Mouse (Mus musculus): Measurements from ENCODE around the gene Dennd6a. TPM values are rescaled to one million over a fixed set of nuclear protein-coding genes. Genes with fewer than 3 reads are reported as not detected.

Gene Dennd6a
- polyA plus RNA-seq, 1 experiment from 2014 or later, result 28.5 TPM

GRCm38 (mm10) chr14:26534757-26535479, 38.7 kb upstream of the Dennd6a start, which contains the start of gene Slmap:
Gene Slmap (minus strand): TSS chr14:26534931.
- peak; percentile 100 for DNase-seq (ENCODE audit: low spot score)
- Histone ChIP-seq H3K4me1 (ENCODE audit: control insufficient read depth, insufficient read depth, low read length) (peaks cover 24% of the 10 kb centered on the region), H3K9me3 (ENCODE audit: control insufficient read depth, low read length) (no peaks in the 10 kb centered on the region), H3K27ac (replicated peaks; ENCODE audit: low read depth, low read length) (peak within 1 kb of the TSS; percentile 68), H3K4me3 (ENCODE audit: low read depth, low read length) (peak within 1 kb of the TSS; percentile 86), H3K4me2 (ENCODE audit: low read depth, low read length) (peak within 1 kb of the TSS; percentile 69), H3K9ac (ENCODE audit: low read depth, low read length) (peak within 1 kb of the TSS; percentile 86), H3K27me3 (replicated peaks; ENCODE audit: control insufficient read depth, insufficient read depth, low read length) (no peaks in the 10 kb centered on the region), H3K36me3 (ENCODE audit: control insufficient read depth, insufficient read depth, low read length) (0 out of 2 replicates have a peak, but pooled peaks cover 4% of the 10 kb centered on the region)
- ATAC-seq (ENCODE audit: low read depth), result peak; percentile 97
- 20% methylated on average over 22 of the region's 33 CpGs for WGBS

GRCm38 (mm10) chr14:26539241-26539640, 34.4 kb upstream of the Dennd6a start:
- 83% methylated on average over 4 of the region's 4 CpGs for WGBS
- Histone ChIP-seq H3K4me2 (ENCODE audit: low read depth, low read length) (no peak overlapping the region), H3K4me1 (ENCODE audit: control insufficient read depth, insufficient read depth, low read length) (no peaks in the 10 kb centered on the region), H3K9ac (ENCODE audit: low read depth, low read length) (no peak overlapping the region), H3K27me3 (replicated peaks; ENCODE audit: control insufficient read depth, insufficient read depth, low read length) (no peaks in the 10 kb centered on the region), H3K9me3 (ENCODE audit: control insufficient read depth, low read length) (no peaks in the 10 kb centered on the region), H3K27ac (replicated peaks; ENCODE audit: low read depth, low read length) (no peak overlapping the region), H3K4me3 (ENCODE audit: low read depth, low read length) (no peak overlapping the region), H3K36me3 (ENCODE audit: control insufficient read depth, insufficient read depth, low read length) (no peaks in the 10 kb centered on the region)
- ATAC-seq (ENCODE audit: low read depth) (no peak), DNase-seq (ENCODE audit: low spot score) (no peak)

GRCm38 (mm10) chr14:26540577-26540976, 33.1 kb upstream of the Dennd6a start:
- WGBS, result 51% methylated on average over 1 of the region's 1 CpGs
- ATAC-seq (ENCODE audit: low read depth), result no peak
- Histone ChIP-seq H3K36me3 (ENCODE audit: control insufficient read depth, insufficient read depth, low read length) (no peaks in the 10 kb centered on the region), H3K27ac (replicated peaks; ENCODE audit: low read depth, low read length) (no peak overlapping the region), H3K4me1 (ENCODE audit: control insufficient read depth, insufficient read depth, low read length) (no peaks in the 10 kb centered on the region), H3K9ac (ENCODE audit: low read depth, low read length) (no peak overlapping the region), H3K4me3 (ENCODE audit: low read depth, low read length) (no peak overlapping the region), H3K4me2 (ENCODE audit: low read depth, low read length) (no peak overlapping the region), H3K27me3 (replicated peaks; ENCODE audit: control insufficient read depth, insufficient read depth, low read length) (no peaks in the 10 kb centered on the region), H3K9me3 (ENCODE audit: control insufficient read depth, low read length) (no peaks in the 10 kb centered on the region)
- no peak for DNase-seq (ENCODE audit: low spot score)

GRCm38 (mm10) chr14:26542136-26542535, 31.5 kb upstream of the Dennd6a start:
- WGBS, result 84% methylated on average over 1 of the region's 1 CpGs
- no peaks in the 10 kb centered on the region for H3K27me3 ChIP-seq (replicated peaks; ENCODE audit: control insufficient read depth, insufficient read depth, low read length)
- ATAC-seq (ENCODE audit: low read depth) (no peak), DNase-seq (ENCODE audit: low spot score) (no peak)
- no peak overlapping the region for H3K27ac ChIP-seq (replicated peaks; ENCODE audit: low read depth, low read length)
- no peak overlapping the region for H3K9ac ChIP-seq (ENCODE audit: low read depth, low read length)
- H3K36me3 ChIP-seq (ENCODE audit: control insufficient read depth, insufficient read depth, low read length), result no peaks in the 10 kb centered on the region
- no peak overlapping the region for H3K4me2 ChIP-seq (ENCODE audit: low read depth, low read length)
- H3K4me3 ChIP-seq (ENCODE audit: low read depth, low read length), result no peak overlapping the region
- no peaks in the 10 kb centered on the region for H3K9me3 ChIP-seq (ENCODE audit: control insufficient read depth, low read length)
- no peaks in the 10 kb centered on the region for H3K4me1 ChIP-seq (ENCODE audit: control insufficient read depth, insufficient read depth, low read length)

- 80% methylated on average over 10 of the region's 10 CpGs for WGBS
- DNase-seq (ENCODE audit: low spot score) (no peak), ATAC-seq (ENCODE audit: low read depth) (no peak)
- Histone ChIP-seq H3K4me1 (ENCODE audit: control insufficient read depth, insufficient read depth, low read length) (no peaks in the 10 kb centered on the region), H3K9me3 (ENCODE audit: control insufficient read depth, low read length) (no peaks in the 10 kb centered on the region), H3K27ac (replicated peaks; ENCODE audit: low read depth, low read length) (no peak overlapping the region), H3K36me3 (ENCODE audit: control insufficient read depth, insufficient read depth, low read length) (no peaks in the 10 kb centered on the region), H3K27me3 (replicated peaks; ENCODE audit: control insufficient read depth, insufficient read depth, low read length) (no peaks in the 10 kb centered on the region), H3K4me3 (ENCODE audit: low read depth, low read length) (no peak overlapping the region), H3K9ac (ENCODE audit: low read depth, low read length) (no peak overlapping the region), H3K4me2 (ENCODE audit: low read depth, low read length) (no peak overlapping the region)
Observed at GRCm38 (mm10) chr14:26547516-26548488, 25.9 kb upstream of the Dennd6a start.

GRCm38 (mm10) chr14:26550712-26551111, 22.9 kb upstream of the Dennd6a start:
- no peak for ATAC-seq (ENCODE audit: low read depth)
- Histone ChIP-seq H3K27ac (replicated peaks; ENCODE audit: low read depth, low read length) (no peak overlapping the region), H3K27me3 (replicated peaks; ENCODE audit: control insufficient read depth, insufficient read depth, low read length) (no peaks in the 10 kb centered on the region), H3K4me3 (ENCODE audit: low read depth, low read length) (no peak overlapping the region), H3K4me1 (ENCODE audit: control insufficient read depth, insufficient read depth, low read length) (no peaks in the 10 kb centered on the region), H3K9me3 (ENCODE audit: control insufficient read depth, low read length) (no peaks in the 10 kb centered on the region), H3K36me3 (ENCODE audit: control insufficient read depth, insufficient read depth, low read length) (no peaks in the 10 kb centered on the region), H3K9ac (ENCODE audit: low read depth, low read length) (no peak overlapping the region), H3K4me2 (ENCODE audit: low read depth, low read length) (no peak overlapping the region)
- DNase-seq (ENCODE audit: low spot score), result no peak
- WGBS, result 86% methylated on average over 8 of the region's 8 CpGs

- WGBS, result 72% methylated on average over 2 of the region's 2 CpGs
- Histone ChIP-seq H3K27me3 (replicated peaks; ENCODE audit: control insufficient read depth, insufficient read depth, low read length) (no peaks in the 10 kb centered on the region), H3K9ac (ENCODE audit: low read depth, low read length) (no peak overlapping the region), H3K27ac (replicated peaks; ENCODE audit: low read depth, low read length) (no peak overlapping the region), H3K4me3 (ENCODE audit: low read depth, low read length) (no peak overlapping the region), H3K9me3 (ENCODE audit: control insufficient read depth, low read length) (no peaks in the 10 kb centered on the region), H3K36me3 (ENCODE audit: control insufficient read depth, insufficient read depth, low read length) (no peaks in the 10 kb centered on the region), H3K4me1 (ENCODE audit: control insufficient read depth, insufficient read depth, low read length) (no peaks in the 10 kb centered on the region), H3K4me2 (ENCODE audit: low read depth, low read length) (no peak overlapping the region)
- DNase-seq (ENCODE audit: low spot score) (no peak), ATAC-seq (ENCODE audit: low read depth) (no peak)
Observed at GRCm38 (mm10) chr14:26552441-26552840, 21.2 kb upstream of the Dennd6a start.

- ATAC-seq (ENCODE audit: low read depth) (no peak), DNase-seq (ENCODE audit: low spot score) (no peak)
- Histone ChIP-seq H3K4me2 (ENCODE audit: low read depth, low read length) (no peak overlapping the region), H3K27ac (replicated peaks; ENCODE audit: low read depth, low read length) (no peak overlapping the region), H3K4me3 (ENCODE audit: low read depth, low read length) (no peak overlapping the region), H3K4me1 (ENCODE audit: control insufficient read depth, insufficient read depth, low read length) (no peaks in the 10 kb centered on the region), H3K27me3 (replicated peaks; ENCODE audit: control insufficient read depth, insufficient read depth, low read length) (no peaks in the 10 kb centered on the region), H3K9me3 (ENCODE audit: control insufficient read depth, low read length) (no peaks in the 10 kb centered on the region), H3K9ac (ENCODE audit: low read depth, low read length) (no peak overlapping the region), H3K36me3 (ENCODE audit: control insufficient read depth, insufficient read depth, low read length) (no peaks in the 10 kb centered on the region)
- WGBS, result 85% methylated on average over 3 of the region's 3 CpGs
Observed at GRCm38 (mm10) chr14:26552853-26553252, 20.8 kb upstream of the Dennd6a start.

Data from embryonic facial prominence, embryonic 14.5 days (tissue).